Mouse (Mus musculus): ENCODE data around the gene Ccdc172.

Ccdc172 gene

DNA sequence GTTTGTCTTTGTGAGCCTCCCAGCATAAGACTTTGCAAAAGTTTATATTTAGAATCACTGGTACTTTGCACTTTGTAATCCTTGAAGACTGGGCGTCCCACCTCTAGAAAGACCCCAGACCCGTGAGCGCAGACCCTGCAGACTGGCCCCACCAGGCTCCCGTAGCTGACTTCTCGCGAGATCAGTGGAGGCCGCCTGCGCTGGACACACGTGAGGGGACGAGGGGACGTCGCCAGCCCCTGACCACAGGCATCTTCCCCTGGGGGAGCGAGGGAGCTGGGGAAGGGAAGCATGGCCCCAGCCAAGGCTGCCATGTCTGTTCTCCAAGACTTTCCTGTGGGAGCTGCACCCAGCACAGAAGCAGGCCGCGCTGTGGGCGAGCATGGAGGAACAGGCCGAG is at the start of gene Ccdc172:
Gene Ccdc172 (plus strand): TSS at position 176 of the 400 bp plus-strand sequence.
- no peak for DNase-seq (ENCODE audit: low read depth, low spot score)

GRCm38 (mm10) chr19:58463755-58464154 is 48.0 kb upstream of the Ccdc172 start:
- no peak for DNase-seq (ENCODE audit: low read depth, low spot score)

DNA sequence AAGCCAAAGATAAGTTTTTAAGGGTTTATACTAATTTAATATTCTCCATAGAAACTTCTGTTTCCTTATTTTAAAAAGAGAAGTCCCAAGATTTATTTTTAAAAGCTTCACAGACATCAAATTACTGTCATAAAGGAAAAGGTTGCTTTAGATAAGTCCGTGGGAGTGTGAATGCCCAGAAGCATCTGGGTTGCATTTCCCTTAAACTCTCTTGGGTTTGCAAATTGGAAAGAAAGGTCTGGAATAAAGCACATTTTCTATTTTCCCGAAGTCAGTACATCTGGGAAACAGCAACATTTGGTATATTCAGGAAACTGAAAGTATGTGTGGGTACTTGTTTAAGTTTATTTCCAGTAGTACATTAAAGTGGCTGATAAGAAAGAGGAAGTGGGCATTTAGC is 43.5 kb upstream of the Ccdc172 start:
- DNase-seq (ENCODE audit: low read depth, low spot score): no peak

- peak; percentile 82 for DNase-seq (ENCODE audit: low read depth, low spot score)
These were observed 42.4 kb upstream of the Ccdc172 start for GRCm38 (mm10) chr19:58469421-58469820.

DNA sequence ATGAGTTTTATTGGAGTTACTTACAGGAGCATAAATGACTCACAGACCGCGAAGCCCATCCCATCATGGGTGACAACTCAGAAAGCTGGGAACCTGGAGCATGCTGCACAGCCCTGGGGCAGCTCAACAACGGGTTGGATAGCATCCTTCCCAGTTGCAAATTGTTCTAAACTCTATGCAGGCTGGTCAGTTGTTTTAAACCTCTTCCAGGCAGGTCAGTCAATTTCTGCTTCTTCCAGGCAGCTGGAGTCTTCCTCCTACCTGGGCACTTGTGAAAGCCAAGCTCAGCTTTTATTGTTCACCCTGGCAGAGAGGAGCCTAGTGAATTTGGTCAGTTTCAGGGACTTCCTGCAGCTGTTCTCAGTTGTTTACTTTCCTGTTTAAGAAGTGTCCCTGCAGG is 37.5 kb upstream of the Ccdc172 start:
- DNase-seq (ENCODE audit: low read depth, low spot score): no peak

GRCm38 (mm10) chr19:58482373-58482977 is 29.3 kb upstream of the Ccdc172 start:
- no peak for DNase-seq (ENCODE audit: low read depth, low spot score)

- no peak for DNase-seq (ENCODE audit: low read depth, low spot score)
These were observed 25.1 kb upstream of the Ccdc172 start for GRCm38 (mm10) chr19:58486686-58487085.

- no peak for DNase-seq (ENCODE audit: low read depth, low spot score)
These were observed 14.7 kb upstream of the Ccdc172 start for GRCm38 (mm10) chr19:58497106-58497505.

GRCm38 (mm10) chr19:58499420-58499966 is 12.3 kb upstream of the Ccdc172 start:
- DNase-seq (ENCODE audit: low read depth, low spot score): no peak

DNA sequence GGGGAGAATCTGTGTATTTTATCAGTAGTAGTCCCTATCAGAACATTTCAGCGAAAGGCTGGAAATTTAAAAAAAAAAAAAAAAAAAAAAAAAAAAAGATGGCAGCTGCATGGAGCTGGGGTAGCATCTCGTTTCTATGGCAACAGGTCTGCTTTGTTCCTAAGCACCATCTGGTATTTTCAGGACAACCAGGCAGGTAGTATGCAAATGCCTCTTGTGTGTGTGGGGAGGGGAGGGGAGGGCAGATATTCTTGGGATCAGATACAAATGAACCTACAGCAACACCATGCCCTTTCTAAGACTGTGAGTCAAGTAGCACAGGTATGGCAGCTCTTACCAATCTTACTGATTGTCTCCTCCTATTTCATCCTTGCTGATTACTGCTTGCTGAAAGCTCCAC is 11.7 kb upstream of the Ccdc172 start:
- DNase-seq (ENCODE audit: low read depth, low spot score): peak; percentile 21

GRCm38 (mm10) chr19:58521696-58522095 is 9.9 kb downstream of the Ccdc172 start:
- no peak for DNase-seq (ENCODE audit: low read depth, low spot score)

DNA sequence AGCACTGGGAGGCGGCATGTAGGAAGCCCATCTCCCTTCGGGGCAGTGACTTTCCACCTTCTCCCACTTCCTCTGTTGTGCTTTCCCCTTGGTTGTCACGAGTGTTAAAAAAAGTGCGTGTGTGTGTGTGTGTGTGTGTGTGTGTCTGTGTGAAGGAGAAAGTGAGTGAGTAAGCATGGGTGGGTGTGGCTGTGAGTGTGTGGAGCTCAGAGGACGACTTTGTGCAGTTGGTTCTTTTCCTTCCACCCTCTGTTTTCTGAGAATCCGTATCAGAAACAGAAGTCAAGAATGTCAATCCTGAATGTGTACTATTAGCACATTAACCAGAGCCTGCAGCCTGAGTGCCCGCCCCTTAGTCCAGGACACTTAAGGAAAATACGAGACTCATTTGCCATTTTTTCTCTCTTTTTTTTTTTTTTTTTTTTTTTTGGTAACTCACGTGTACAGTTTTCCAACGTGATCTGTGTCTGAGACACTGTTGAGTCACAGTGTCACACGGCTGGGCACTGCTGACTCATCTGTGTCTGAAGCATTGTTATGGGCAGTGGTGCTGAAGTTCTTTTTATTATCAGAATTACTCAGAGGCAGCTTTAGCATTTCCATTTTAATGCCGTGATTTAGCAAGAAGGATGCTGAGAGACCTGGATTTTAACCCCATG is 12.1 kb downstream of the Ccdc172 start:
- DNase-seq (ENCODE audit: low read depth, low spot score): no peak

- DNase-seq (ENCODE audit: low read depth, low spot score): no peak
These were observed 13.9 kb downstream of the Ccdc172 start for GRCm38 (mm10) chr19:58525457-58526239.

GRCm38 (mm10) chr19:58533077-58533476 is 21.3 kb downstream of the Ccdc172 start:
- DNase-seq (ENCODE audit: low read depth, low spot score): no peak

- no peak for DNase-seq (ENCODE audit: low read depth, low spot score)
These were observed 24.9 kb downstream of the Ccdc172 start for GRCm38 (mm10) chr19:58536691-58537090.

GRCm38 (mm10) chr19:58540396-58540795 is 28.6 kb downstream of the Ccdc172 start:
- DNase-seq (ENCODE audit: low read depth, low spot score): no peak

GRCm38 (mm10) chr19:58548367-58548766 is 36.6 kb downstream of the Ccdc172 start:
- no peak for DNase-seq (ENCODE audit: low read depth, low spot score)

GRCm38 (mm10) chr19:58550489-58550888 is 38.7 kb downstream of the Ccdc172 start:
- DNase-seq (ENCODE audit: low read depth, low spot score): no peak

DNA sequence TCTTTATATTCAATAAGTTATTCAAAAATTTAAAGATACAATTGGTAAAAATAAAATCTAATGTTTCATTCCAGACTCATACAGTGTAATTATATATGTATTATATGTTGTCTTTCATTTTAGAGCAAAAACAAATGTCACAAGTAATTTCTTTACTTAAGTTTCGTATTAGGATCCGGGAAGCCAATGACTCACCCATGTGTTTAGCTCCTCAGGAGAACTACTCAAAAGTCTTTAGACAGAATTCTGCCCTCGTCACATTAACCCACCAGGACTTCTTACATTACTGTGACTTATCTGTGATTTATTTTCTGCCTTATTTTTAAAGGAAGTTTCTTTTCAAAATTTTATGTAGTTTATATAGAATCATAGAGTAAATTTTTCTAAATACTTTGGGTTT is 39.1 kb downstream of the Ccdc172 start:
- no peak for DNase-seq (ENCODE audit: low read depth, low spot score)

GRCm38 (mm10) chr19:58554974-58555373 is 43.2 kb downstream of the Ccdc172 start:
- DNase-seq (ENCODE audit: low read depth, low spot score): no peak

GRCm38 (mm10) chr19:58558352-58558751 is 46.6 kb downstream of the Ccdc172 start:
- peak; percentile 56 for DNase-seq (ENCODE audit: low read depth, low spot score)

GRCm38 (mm10) chr19:58562301-58562815 is 50.6 kb downstream of the Ccdc172 start:
- peak; percentile 61 for DNase-seq (ENCODE audit: low read depth, low spot score)
